Comparison of ENCODE assay signal across 11 mouse cellular contexts in the genomic region with DNA sequence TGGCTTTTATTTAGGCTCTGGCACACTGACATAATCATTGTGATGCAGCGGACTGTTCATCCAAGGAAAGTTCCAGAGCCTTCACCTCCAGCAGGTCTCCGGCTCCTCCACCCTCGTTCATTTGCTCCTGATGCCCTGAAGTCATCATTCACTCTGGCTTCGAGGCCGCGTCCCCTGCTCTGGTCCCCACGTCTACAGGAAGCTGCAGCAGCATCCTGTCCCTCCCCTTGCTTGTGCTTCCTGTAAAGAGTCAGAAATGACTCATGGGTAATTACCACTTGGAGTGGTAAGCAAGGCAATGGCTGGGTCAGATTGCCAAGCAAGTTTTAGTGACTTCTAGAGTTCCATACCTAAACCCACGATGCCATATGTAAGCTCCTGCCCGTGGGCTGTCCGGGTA. TPM values are rescaled to one million over a fixed set of nuclear protein-coding genes. Genes with fewer than 3 reads are reported as not detected.
DNase-seq lines count a peak whose midpoint lies in the region; ATAC-seq and TF ChIP-seq lines count a peak whose summit lies in the region.
"Had no signal": no experiment of that assay in that cellular context is flagged by ENCODE, and none has a peak within 500 bp of the region (broad histone marks: within the 10 kb centered on the region; RNA-seq: fewer than 3 reads in every experiment).

No protein-coding gene starts in this region.

- peak; percentile 27 for DNase-seq in liver, adult 2 months (ENCODE audit: extremely low read depth, low read depth, low spot score)
- no peak for DNase-seq in liver
- DNase-seq in lung, postnatal 25 days (ENCODE audit: low spot score): peak; percentile 48
- no peak for DNase-seq in hindbrain, embryonic 14.5 days (ENCODE audit: low spot score)
- DNase-seq in retina, postnatal 1 day: no peak
- DNase-seq: cerebellum, postnatal 36 days; gastrocnemius, postnatal 36 days had no signal

- H3K9ac ChIP-seq in liver, adult 2 months (ENCODE audit: low read depth, low read length): no peak overlapping the region
- H3K9ac ChIP-seq in heart, embryonic 15.5 days: no peak overlapping the region
- H3K9ac ChIP-seq in kidney, embryonic 14.5 days (ENCODE audit: low read depth, low read length): no peak overlapping the region
- no peak overlapping the region for H3K9ac ChIP-seq in hindbrain, embryonic 14.5 days

- peak overlapping the region; percentile 93 for H3K27ac ChIP-seq in liver, adult 2 months (replicated peaks; ENCODE audit: insufficient read depth, low read depth, low read length)
- peak overlapping the region; percentile 28 for H3K27ac ChIP-seq in heart, embryonic 15.5 days
- H3K27ac ChIP-seq in kidney, embryonic 14.5 days (ENCODE audit: low read depth, low read length): 0 out of 2 replicates have a peak overlapping the region, but pooled peaks have one; percentile 11
- no peak overlapping the region for H3K27ac ChIP-seq in hindbrain, embryonic 14.5 days

- H3K4me1 ChIP-seq in liver, adult 2 months (ENCODE audit: control insufficient read depth, insufficient read depth, low read length): peaks cover 4% of the 10 kb centered on the region
- H3K4me1 ChIP-seq in heart, embryonic 15.5 days (replicated peaks): peaks cover 7% of the 10 kb centered on the region; the same call in 1 of the 2 replicates
- no peaks in the 10 kb centered on the region; the same call in 1 of the 2 replicates for H3K4me1 ChIP-seq in kidney, embryonic 14.5 days (ENCODE audit: control insufficient read depth, insufficient read depth, low read length)
- H3K4me1 ChIP-seq in hindbrain, embryonic 14.5 days (replicated peaks; ENCODE audit: control insufficient read depth, insufficient read depth, low read length): no peaks in the 10 kb centered on the region

- 65% methylated on average over 10 of the region's 10 CpGs for WGBS in liver, adult 2 months
- WGBS in heart, embryonic 15.5 days: 72% methylated on average over 10 of the region's 10 CpGs
- WGBS in kidney, embryonic 14.5 days: 60% methylated on average over 10 of the region's 10 CpGs
- WGBS in hindbrain, embryonic 14.5 days: 87% methylated on average over 10 of the region's 10 CpGs

- TF ChIP-seq CTCF in liver, adult 2 months (IDR thresholded peaks at IDR 0.05; ENCODE audit: low read depth, low read length): no peak

- H3K4me2 ChIP-seq in heart, embryonic 15.5 days: 0 out of 2 replicates have a peak overlapping the region, but pooled peaks have one; percentile 4
- no peak overlapping the region for H3K4me2 ChIP-seq in kidney, embryonic 14.5 days (replicated peaks; ENCODE audit: low read depth, low read length)
- no peak overlapping the region for H3K4me2 ChIP-seq in hindbrain, embryonic 14.5 days (replicated peaks)

- no peak for TF ChIP-seq POLR2A in liver, adult 2 months (IDR thresholded peaks at IDR 0.05; ENCODE audit: extremely low read depth, insufficient read depth, low read length)

- H3K9me3 ChIP-seq in heart, embryonic 15.5 days (replicated peaks): no peaks in the 10 kb centered on the region
- H3K9me3 ChIP-seq in kidney, embryonic 14.5 days (ENCODE audit: control insufficient read depth, low read length): no peaks in the 10 kb centered on the region
- no peaks in the 10 kb centered on the region for H3K9me3 ChIP-seq in hindbrain, embryonic 14.5 days (ENCODE audit: control insufficient read depth, low read length)

- H3K79me2 ChIP-seq in liver, adult 2 months (ENCODE audit: control insufficient read depth, insufficient read depth, low read length): no peaks in the 10 kb centered on the region

- ATAC-seq in heart, embryonic 15.5 days (replicated peaks; ENCODE audit: insufficient number of reproducible peaks, insufficient read depth, low FRiP score, low read depth): no peak
- no peak for ATAC-seq in kidney, embryonic 14.5 days (ENCODE audit: low FRiP score, low TSS enrichment)
- ATAC-seq in hindbrain, embryonic 14.5 days (ENCODE audit: low FRiP score): no peak
- ATAC-seq: forebrain, embryonic 14.5 days had no signal

- H3K4me3 ChIP-seq in liver, adult 2 months (ENCODE audit: insufficient read depth, low read depth, low read length): no peak overlapping the region
- no peak overlapping the region for H3K4me3 ChIP-seq in heart, embryonic 15.5 days
- H3K4me3 ChIP-seq in kidney, embryonic 14.5 days (ENCODE audit: low read length): no peak overlapping the region
- no peak overlapping the region for H3K4me3 ChIP-seq in hindbrain, embryonic 14.5 days (replicated peaks; ENCODE audit: low read length)

- no peaks in the 10 kb centered on the region for H3K36me3 ChIP-seq in liver, adult 2 months (ENCODE audit: control insufficient read depth, insufficient read depth, low read length)
- H3K36me3 ChIP-seq in heart, embryonic 15.5 days: no peaks in the 10 kb centered on the region
- H3K36me3 ChIP-seq in kidney, embryonic 14.5 days (ENCODE audit: control insufficient read depth, insufficient read depth, low read length): no peaks in the 10 kb centered on the region
- H3K36me3 ChIP-seq in hindbrain, embryonic 14.5 days (replicated peaks; ENCODE audit: control insufficient read depth, insufficient read depth): no peaks in the 10 kb centered on the region

- no peaks in the 10 kb centered on the region for H3K27me3 ChIP-seq in liver, adult 2 months (ENCODE audit: control insufficient read depth, insufficient read depth, low read length)
- H3K27me3 ChIP-seq in heart, embryonic 15.5 days: no peaks in the 10 kb centered on the region
- no peaks in the 10 kb centered on the region for H3K27me3 ChIP-seq in kidney, embryonic 14.5 days (ENCODE audit: control insufficient read depth, insufficient read depth, low read length)
- no peaks in the 10 kb centered on the region for H3K27me3 ChIP-seq in hindbrain, embryonic 14.5 days (ENCODE audit: control insufficient read depth, insufficient read depth, low read length)

RNA-seq across cellular contexts. Expression of a gene that starts 7.3 kb away (rescaled TPM):
- 3.3 and 3.6 TPM in 2 replicates for total RNA-seq in liver, adult 2 months (2014; rRNA removed)
- 0.78 and 1.1 TPM in 2 replicates for polyA plus RNA-seq in liver, adult 2 months (2012; rRNA removed)
- polyA plus RNA-seq in heart, embryonic 15.5 days (2015; fragmentation: Nextera tagmentation; extraction: Ambion mirVana): 15.8 and 16.5 TPM in 2 replicates
- polyA plus RNA-seq in kidney, embryonic 14.5 days (2014; fragmentation: Nextera tagmentation; extraction: Ambion mirVana): 15.4 and 22.6 TPM in 2 replicates
- polyA plus RNA-seq in hindbrain, embryonic 14.5 days (2014; fragmentation: Nextera tagmentation; extraction: Ambion mirVana): 31.4 TPM in 2 replicates
- total RNA-seq: megakaryocyte-erythroid progenitor cell, adult 5-6 weeks had no signal

Comparison
In these comparisons a context has a peak if more than half of its experiments do, and no peak if none do; other contexts are left out.
1. DNase-seq: peak in liver, adult 2 months (single experiment) and lung, postnatal 25 days (single experiment); none in liver (single experiment), hindbrain, embryonic 14.5 days (single experiment) and retina, postnatal 1 day (single experiment).